ENCODE assay signal across 23 mouse cellular contexts in the genomic region with DNA sequence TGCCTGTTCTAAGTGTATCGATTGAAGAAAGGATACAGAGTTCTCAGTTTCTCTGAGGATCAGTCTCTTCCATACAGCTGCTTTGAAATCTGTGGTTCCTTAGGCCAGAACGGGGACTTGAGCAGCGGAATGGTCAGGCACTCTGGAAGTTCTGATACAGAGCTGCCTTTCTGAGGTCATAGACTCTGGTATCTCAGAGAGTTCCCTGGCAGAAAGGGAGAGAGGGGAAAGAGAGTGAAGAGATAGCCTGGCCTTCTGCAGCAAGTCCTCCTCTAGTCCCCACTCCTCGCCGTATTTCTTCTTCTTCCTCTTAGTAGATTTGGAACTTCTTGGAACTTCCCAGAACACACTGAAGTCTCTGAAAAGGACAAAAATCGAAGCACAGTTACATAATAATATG. TPM values are rescaled to one million over a fixed set of nuclear protein-coding genes. Genes with fewer than 3 reads are reported as not detected.
"Had no signal": no experiment of that assay in that cellular context is flagged by ENCODE, and none has a peak within 500 bp of the region (broad histone marks: within the 10 kb centered on the region; RNA-seq: fewer than 3 reads in every experiment).

TSS of gene Dnah3 (minus strand) at position 101 of the 400 bp plus-strand sequence.

- H3K36me3 ChIP-seq: neural tube, embryonic 12.5 days; neural tube, embryonic 13.5 days; neural tube, embryonic 15.5 days; stomach, embryonic 15.5 days had no signal

- H3K4me2 ChIP-seq: neural tube, embryonic 12.5 days; neural tube, embryonic 13.5 days; neural tube, embryonic 15.5 days; stomach, embryonic 15.5 days had no signal

- H3K9me3 ChIP-seq: neural tube, embryonic 12.5 days; neural tube, embryonic 13.5 days; neural tube, embryonic 15.5 days; stomach, embryonic 15.5 days had no signal

- H3K27me3 ChIP-seq: neural tube, embryonic 12.5 days; neural tube, embryonic 13.5 days; neural tube, embryonic 15.5 days; stomach, embryonic 15.5 days had no signal

- H3K4me3 ChIP-seq: neural tube, embryonic 12.5 days; neural tube, embryonic 13.5 days; neural tube, embryonic 15.5 days; stomach, embryonic 15.5 days had no signal

- H3K27ac ChIP-seq: neural tube, embryonic 12.5 days; neural tube, embryonic 13.5 days; neural tube, embryonic 15.5 days; stomach, embryonic 15.5 days; stomach, postnatal 0 days had no signal

- DNase-seq: retina, postnatal 1 day; right cerebral cortex, adult 18-20 months; right cerebral cortex, postnatal 14 days; right cerebral cortex, postnatal 25 days; right cerebral cortex, postnatal 4 days; spleen, adult 18-20 months; thymus, adult 18-20 months; thymus, adult 2 months; thymus, postnatal 14 days; thymus, postnatal 25 days; thymus, postnatal 36 days; thymus, postnatal 4 days had no signal

- H3K4me1 ChIP-seq: neural tube, embryonic 12.5 days; neural tube, embryonic 13.5 days; neural tube, embryonic 15.5 days; stomach, embryonic 15.5 days had no signal

- H3K9ac ChIP-seq: neural tube, embryonic 12.5 days; neural tube, embryonic 13.5 days; neural tube, embryonic 15.5 days; stomach, embryonic 15.5 days had no signal

RNA-seq across cellular contexts. Expression of gene Dnah3, which starts in this region (rescaled TPM):
- total RNA-seq: neutrophil, adult 5-6 weeks had no signal
- polyA plus RNA-seq: neural tube, embryonic 11.5 days; neural tube, embryonic 12.5 days; neural tube, embryonic 13.5 days; neural tube, embryonic 14.5 days; neural tube, embryonic 15.5 days; small intestine, adult 2 months; spleen, adult 2 months; stomach, embryonic 16.5 days had no signal
